Mouse (Mus musculus) ES-CJ7 (cell line): ENCODE results near the gene Actg2.

Experiments
- DNase-seq: peaks from one replicate; pipeline ENCODE4 v3.0.0; 2011; ENCODE audit warnings: low read depth, low spot score

Actg2 gene

DNA sequence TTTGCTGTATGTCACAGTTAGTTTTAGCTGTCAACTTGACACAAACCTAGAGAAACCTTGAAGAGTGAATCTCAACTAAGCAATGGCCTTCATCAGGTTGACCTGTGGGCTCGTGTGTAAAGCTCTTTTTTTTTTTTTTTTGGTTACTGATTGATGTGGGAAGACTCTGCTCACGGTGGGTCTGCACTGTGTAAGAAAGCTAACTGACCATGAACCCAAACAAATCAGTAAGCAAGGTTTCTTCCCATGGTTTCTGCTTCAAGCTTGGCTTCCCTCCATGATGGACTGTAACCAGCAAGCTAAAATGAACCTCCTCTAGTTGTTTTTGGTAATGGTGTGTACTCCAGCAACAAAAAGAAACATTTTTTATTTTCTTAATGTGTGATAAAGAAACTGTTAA is 56.9 kb downstream of the Actg2 start:
- no peak for DNase-seq

DNA sequence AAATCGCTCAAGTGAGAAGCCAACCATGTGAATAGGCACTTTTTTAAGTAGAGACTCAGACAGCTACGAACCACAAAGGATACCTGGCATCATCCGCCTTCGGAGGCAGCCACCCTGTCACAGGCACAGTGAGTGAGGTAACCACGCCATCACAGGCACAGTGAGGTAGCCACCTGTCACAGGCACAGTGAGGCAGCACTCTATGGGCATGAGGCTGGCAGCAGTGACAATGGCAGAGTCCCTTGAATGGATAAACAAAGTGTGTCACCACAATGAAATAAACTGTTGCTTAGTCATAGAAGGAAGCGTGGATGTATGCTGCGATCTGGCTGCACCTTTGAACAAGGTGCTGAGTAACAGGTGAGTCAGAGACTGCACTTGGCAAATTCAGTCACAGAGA is 57.4 kb downstream of the Actg2 start:
- DNase-seq, result no peak

DNA sequence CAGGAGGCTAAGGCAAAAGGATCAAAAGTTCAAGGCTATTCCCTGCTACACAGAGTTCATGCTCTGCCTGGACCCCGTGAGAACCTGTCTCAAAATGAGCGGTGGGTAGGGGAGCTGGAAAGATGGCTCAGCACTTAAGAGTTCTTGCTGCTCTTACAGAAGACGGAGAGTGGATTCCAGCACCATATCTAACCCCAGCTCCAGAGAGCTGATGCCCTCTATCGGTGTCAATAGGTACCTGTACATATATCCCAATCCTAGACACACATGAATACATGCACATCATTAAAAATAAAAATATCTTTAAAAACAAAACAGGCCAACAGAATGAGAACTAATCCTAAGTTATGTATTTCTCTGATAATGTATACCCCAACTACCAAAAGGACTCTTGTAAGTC is 57.8 kb downstream of the Actg2 start:
- peak; percentile 42 for DNase-seq

DNA sequence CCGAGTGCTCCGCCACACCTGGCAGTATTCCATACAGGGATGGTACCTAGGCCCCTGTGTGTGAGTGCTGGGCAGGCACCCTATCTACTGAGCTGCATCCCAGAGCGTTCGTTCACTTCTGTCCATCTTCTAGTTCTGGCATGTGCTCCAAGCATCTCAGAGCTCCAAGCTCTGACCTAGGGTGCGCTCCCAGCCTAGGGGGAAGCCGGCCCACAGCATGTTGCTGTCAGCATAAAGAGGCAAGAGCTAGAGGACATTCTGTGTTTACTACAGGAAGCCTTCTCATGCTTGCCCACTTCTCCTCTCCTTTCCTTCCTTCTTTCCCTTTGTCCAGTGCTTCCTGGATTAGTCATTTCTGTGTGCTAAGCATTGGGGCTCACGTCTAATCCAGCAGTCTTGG is 60.6 kb downstream of the Actg2 start:
- no peak for DNase-seq

DNA sequence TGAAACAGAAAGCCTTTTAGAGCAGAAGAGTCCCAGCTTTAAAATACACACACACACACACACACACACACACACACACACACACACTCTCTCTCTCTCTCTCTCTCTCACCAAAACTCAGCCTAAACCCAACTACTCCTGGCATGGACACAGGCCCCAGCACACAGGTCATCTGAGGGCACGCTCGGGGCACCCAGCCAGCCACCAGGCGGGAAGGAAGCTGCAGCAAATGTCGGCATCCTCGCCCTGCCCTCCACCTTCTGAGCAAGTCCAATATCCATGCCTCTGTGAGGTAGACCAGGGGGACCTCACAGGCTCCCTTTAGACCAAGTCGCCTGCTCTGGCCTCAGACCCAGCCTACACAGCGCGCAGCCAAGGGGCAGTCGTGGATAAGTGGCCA is 62.8 kb downstream of the Actg2 start:
- no peak for DNase-seq

DNA sequence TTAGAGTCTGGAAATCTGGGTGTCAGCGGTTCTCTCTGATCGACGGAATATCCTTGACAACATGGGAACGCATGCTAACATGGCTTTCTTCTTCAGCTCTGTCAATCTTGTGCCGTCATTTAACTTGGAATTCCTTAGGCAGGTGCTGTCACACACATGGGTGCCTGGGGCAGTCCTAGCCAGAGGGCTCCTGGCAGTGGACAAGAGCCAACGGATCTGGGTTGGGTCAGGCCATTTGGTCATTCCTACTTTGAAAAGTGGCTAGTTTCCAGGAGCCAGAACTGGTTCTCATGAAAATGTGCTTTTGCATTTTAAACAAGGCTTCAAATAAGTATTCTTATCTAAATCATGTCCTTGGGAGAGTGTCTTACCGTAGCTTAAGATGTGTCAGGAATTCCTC is 64.3 kb downstream of the Actg2 start:
- DNase-seq, result no peak

DNA sequence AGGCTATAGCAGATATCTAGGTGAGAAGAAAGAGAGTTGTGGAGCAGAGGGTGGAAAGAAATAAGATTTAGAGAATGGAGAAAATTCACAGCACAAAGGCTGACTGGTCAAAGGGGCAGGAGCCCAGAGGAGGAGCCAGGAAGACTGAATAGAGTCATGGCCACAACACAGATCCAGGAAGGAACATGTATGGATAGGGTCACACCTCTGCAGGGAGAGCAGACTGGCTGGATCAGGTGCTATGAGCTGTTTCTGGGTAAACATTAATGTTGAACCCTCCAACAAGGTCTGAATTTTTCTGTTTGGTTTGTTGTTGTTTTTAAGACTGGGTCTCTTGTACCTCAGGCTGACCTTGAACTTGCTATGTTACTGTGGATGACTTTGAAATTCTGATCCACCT is 72.1 kb downstream of the Actg2 start:
- no peak for DNase-seq
